Mouse (Mus musculus): ENCODE measurements at regions not wholly inside any gene's neighbourhood (a gene's known extent, or its start where the extent isn't known, plus 50 kb on each side); places are given as distances from the start of the nearest gene placed in this dataset.

DNA sequence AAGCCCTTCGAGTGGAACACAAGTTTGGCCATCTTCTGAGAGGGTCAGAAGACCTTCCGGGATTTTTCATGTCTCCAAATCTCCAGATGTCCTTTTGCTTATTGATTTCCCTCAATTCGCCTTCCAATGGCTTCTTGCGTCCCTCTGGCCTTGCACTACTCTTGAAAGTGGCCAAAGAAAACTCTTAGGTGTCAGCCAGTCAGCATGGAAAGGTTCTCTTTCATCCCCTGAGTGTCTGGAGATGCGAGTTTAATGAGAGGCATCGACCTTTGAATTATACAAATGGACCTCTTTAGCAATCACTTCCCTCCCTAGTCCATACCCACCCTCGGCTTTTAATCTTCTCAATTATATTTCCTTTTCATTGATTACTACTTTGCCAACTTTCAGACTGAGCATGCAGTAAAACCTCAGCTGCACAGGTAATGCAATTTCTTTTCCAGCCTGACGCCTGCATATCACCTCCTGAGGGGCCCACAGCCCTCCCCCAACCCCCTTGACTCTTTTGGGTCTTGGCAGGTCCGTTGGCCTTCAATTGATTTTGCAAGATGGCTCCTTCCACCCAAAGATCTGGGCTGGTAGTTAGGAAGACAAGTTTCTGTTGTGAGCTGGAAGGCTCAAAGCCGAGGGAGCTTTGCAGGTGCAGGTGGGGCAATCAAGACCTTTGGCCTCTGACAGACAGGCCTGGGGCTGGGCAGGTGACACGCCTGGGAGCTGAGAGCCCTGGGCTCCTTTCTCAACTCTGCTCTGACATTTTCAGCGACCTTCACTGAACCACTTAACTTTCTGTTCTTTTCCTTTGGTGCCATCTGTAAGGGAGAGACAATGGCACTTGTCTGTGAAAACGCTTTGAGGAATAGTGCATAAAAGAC lies 461.8 kb downstream of the Ccdc171 start:
- CTCF ChIA-PET: no interaction called here

- CTCF ChIA-PET: no interaction called here
Measured at GRCm38 (mm10) chr4:83987846-83988245, 462.5 kb downstream of the Ccdc171 start.

DNA sequence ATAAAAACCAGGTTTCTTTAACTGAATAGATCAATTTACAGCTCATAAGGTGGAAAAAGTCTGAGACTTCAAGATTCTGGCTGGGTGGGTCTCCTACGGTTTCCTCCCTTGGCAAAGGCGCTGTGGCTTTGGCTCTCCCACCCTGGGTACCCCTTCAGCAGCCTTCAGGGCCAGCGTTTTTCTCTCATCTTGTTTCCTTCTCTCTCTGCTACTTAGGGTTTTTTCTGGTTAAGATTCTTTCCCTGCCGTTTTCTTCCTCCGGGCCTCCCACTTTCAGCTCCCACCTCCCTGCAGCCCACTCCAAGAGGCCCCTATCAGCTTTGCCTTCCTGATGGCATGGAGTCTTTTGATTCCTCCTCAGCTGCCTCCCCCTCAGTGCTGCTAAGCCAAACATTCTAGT lies 463.0 kb downstream of the Ccdc171 start:
- CTCF ChIA-PET: no interaction called here

DNA sequence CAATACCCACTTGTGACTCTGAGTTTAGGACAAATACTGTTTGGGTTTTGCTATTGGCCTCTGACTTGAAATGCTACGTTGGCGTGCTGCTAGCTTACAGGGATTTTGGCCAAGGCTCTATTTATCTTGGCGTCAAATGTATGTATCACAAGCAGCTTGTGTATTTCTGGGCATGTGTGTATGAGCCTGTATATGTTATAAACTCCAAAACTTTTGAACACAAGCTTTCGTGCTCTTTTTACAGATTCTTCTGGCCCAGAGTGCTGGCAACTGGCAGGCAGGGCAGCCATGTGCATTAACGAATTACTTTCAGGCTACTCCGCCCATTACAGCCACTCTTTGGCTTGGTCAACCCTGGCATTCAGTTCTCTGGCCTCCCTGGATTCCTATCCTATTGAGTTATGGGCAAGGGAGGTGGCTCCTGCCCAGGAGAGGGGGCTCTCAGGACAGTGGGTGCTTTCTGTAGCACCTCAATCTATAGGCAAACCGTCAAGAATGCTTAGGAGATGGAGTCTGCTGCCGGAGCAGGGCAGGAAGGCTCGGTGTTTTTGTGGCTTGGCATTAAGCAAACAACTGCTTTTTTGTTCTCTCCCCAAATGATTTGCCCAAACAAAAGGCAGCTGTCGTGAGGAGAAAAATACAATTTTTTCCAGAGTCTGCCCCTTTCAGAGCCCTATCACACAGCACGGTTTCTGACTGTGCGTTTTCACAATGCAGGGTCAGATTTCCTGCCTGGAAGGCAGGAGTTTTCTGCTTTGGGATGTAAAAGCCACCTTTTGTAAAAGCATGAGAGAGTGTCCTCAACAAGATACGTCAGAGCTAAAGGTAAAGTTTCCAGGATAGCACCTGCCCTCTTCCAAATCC lies 465.0 kb downstream of the Ccdc171 start:
- CTCF ChIA-PET: no interaction called here

DNA sequence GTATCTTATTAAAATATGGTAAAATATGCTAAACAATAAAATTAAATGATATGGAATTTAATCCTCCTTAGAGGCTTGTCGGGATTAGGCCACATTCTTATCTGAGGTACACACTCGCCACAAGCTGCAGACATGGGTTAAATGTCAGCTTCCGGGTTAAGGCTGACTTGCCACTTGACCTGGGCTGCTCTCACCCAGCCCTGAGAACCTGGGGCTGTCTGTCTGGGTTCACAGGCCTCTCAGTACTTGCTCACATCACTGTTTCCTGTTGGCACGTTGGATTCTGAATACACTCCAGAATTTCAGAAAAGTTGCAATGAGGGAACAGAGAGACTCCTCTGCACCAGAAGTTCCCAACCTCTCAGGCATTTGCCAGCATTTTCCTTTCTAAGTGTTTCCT lies 465.9 kb downstream of the Ccdc171 start:
- CTCF ChIA-PET: no interaction called here

GRCm38 (mm10) chr4:83997079-83997478 lies 471.7 kb downstream of the Ccdc171 start:
- CTCF ChIA-PET: no interaction called here

DNA sequence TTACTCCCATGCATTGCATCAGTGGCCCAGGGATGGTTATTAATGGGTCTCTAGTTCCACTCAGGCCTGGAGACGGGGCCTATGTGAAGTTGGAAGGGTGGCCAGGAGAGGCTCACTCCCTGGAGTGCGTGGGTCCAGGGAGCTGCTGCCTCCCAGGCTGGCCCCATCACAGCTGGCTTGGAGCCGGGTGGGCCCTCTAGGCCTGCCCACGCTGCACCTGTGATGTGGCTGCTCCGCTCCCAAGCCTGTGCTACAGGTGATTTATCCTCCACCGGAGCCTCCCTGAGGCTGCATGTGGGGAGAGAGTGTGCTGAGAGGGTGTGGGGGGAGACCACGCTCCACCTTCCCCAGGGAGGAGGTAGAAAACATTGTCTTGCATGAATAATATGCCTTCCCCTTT lies 476.3 kb downstream of the Ccdc171 start:
- CTCF ChIA-PET: no interaction called here

DNA sequence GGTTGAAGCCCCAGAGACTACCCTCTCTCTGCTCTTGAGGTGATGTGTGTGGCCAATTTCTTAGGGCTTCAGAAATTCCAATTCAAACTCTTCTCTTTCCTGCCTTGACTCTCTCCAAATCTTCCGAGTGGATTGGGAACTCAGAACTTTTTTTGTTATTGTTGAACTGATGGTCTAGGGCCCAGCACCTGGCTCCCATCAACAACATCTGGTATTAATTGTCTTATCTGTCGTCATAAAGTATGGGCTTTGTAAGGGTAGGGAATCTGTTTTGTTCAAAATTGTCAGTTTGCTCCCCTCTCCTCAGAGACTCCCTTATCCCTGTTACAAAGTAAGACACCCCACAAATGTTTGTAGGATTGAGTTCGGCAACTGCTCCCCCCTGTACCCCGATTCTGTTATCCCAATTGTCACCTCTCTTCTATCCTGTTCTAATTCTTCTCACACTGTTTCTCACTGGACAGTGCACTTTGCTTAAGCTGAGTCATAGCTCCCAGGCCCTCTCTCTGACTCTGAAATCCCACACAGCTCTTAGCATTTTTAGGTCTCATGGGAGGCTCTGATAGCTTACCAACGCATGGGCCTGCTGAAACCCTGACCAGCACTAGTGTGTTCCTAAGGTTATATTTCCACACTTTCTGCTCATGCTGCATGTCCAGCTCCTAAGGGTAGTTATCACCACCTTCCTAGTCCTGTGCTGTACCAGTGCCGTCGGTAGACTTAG lies 478.9 kb downstream of the Ccdc171 start:
- CTCF ChIA-PET: no interaction called here

GRCm38 (mm10) chr4:84004786-84005382 lies 479.5 kb downstream of the Ccdc171 start:
- CTCF ChIA-PET: no interaction called here

DNA sequence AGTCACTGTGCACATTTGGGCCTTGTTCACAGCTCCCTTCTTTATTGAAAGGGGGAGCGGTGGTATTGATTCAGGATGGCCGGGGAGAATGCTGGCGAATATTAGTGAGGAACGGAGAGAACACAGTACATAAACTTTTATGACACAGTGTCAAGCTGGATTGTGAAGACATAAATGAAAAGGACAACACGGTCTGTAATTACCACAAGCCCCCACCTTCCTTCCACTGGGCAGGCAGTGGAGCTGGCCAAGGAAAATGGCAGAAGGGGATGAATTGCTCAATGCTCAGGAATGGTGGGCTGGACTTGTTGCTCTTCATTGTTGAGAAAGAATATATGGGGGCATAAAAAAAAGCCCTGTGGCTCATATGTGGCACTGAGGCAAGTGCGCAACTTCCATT lies 486.6 kb downstream of the Ccdc171 start:
- CTCF ChIA-PET: no interaction called here

GRCm38 (mm10) chr4:84015139-84015538 lies 489.8 kb downstream of the Ccdc171 start:
- CTCF ChIA-PET: no interaction called here

GRCm38 (mm10) chr4:84015552-84016169 lies 490.3 kb downstream of the Ccdc171 start:
- CTCF ChIA-PET: no interaction called here

DNA sequence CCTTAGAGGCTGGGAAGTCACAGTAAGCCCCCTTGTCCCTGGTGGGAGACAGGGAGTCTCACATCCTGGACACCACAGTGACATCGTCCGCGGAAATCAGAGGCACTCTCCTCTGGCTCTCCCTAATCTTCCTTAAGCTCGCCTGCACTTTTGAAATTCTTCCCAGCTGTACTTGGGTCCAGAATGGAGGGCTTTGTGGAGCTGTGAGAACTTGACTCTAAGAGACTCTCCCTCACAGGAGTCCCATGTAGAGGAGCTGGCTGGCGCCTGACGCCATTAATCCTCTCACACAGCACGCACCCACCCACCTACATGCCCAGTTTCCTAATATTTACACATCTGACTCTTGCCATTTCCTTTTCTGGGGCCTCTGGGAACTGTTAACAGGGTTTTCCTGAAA lies 492.8 kb downstream of the Ccdc171 start:
- CTCF ChIA-PET: no interaction called here

DNA sequence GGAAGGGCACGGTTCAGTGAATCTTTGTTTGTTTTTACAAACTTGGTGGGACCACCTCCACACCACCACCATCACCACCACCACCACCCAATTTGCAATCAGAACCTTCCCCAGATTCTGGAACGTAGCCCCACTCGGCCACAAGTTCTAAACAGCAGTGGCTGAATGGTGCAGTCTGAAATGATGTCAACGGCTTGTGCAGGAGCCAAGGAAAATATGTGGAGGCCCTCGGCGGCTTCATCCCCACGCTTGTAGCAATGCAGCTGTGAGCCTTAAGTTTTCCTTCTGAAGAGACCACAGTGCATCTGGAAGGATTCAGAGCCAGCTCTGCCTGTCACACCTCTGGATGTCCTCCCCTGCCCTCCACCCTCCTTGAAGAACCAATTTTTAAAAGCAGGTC lies 493.4 kb downstream of the Ccdc171 start:
- CTCF ChIA-PET: no interaction called here

DNA sequence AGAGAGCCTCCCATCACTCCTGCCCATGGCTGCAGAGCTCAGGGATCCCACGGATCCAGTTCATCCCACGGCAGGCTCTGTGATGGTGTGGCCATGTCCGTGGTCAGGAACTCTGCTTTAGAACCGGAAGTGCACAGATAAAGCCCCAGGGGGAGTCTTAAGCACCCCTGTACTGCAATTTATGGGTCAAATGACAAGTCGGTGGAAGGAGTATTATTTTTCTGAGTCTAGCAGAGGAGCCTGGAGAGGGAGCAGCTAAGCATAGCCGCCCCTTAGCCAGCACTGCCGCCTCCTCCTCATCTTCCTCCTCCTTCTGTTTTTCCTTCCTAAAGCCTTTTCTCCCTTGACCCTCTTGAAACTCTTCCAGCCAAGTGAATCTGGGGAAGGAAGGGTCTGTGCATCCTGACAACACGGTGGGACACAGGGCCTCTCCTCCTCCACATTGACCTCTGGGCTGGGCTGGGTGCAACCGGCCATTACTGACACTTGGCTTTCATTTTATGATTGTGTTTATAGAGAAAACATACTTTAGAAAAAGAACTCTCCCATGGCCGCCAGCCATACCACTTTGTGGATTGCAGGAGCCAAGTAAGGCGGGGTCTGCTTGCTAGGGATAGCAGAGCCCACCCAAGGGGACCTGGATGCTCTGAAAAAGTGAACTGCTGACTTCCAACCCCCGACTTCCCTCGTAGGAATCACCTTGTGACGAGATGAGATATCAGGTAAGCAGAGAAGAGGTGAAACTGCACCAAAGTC lies 494.3 kb downstream of the Ccdc171 start:
- CTCF ChIA-PET: no interaction called here

- CTCF ChIA-PET: no interaction called here
Measured at GRCm38 (mm10) chr4:84020692-84021091, 495.3 kb downstream of the Ccdc171 start.

DNA sequence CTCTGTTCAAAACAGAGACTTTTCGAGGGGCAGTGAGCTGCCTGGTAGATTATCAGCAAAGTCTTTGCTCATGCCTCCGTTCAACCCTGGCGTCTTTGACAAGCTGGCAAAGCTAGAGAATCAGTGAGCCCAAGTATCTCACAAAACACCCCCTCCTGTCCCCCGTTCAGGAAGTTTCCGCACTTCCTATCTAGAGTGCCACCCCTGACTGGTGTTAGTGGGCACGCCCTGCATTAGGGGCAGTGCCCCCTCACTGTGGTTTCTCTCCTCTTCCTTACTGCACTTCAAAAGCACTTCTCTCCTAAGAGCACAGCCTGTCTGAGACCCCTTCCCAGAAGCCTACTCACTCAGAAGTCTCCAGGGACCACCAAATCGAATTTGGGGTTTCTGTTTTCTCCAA lies 497.0 kb downstream of the Ccdc171 start:
- CTCF ChIA-PET: no interaction called here

GRCm38 (mm10) chr4:84026144-84026543 lies 500.8 kb downstream of the Ccdc171 start:
- CTCF ChIA-PET: no interaction called here

GRCm38 (mm10) chr4:84028120-84028519 lies 502.8 kb downstream of the Ccdc171 start:
- CTCF ChIA-PET: no interaction called here

GRCm38 (mm10) chr4:84030916-84031315 lies 505.6 kb downstream of the Ccdc171 start:
- CTCF ChIA-PET: no interaction called here

DNA sequence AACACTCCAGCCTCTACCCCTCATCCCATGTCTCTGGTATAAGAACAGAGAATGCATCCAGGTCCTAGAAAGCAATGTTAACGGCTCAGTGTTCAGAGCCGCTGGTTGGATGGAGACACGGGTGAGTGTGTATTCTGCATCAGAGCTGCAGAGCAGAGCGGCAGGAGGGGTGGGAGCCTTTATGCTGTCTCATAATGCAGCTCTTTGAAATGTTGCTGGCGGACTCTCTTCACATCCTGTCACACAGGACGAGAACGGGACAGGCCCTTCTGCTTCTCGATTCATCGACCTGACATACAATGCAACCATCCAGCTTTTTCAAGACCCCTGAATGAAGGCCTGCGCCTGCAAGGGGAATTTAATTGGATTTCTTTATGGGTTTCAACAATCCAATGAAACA lies 507.2 kb downstream of the Ccdc171 start:
- CTCF ChIA-PET: no interaction called here

Measured in spleen, embryonic (tissue).